Mouse (Mus musculus) megakaryocyte, embryonic 14.5 days (primary cell): ENCODE measurements at regions not wholly inside any gene's neighbourhood (a gene's known extent, or its start where the extent isn't known, plus 50 kb on each side); places are given as distances from the start of the nearest gene placed in this dataset.

Source experiments
- FLI1 ChIP-seq: IDR thresholded peaks from 2 replicates; pipeline ENCODE4 v1.6.1; 2012; ENCODE audit warnings: low read length, inconsistent platforms, mixed read lengths
- GATA1 ChIP-seq: IDR thresholded peaks from 3 replicates; pipeline ENCODE4 v1.6.1; 2012; ENCODE audit warnings: mixed read lengths, low read length, inconsistent platforms, borderline replicate concordance

DNA sequence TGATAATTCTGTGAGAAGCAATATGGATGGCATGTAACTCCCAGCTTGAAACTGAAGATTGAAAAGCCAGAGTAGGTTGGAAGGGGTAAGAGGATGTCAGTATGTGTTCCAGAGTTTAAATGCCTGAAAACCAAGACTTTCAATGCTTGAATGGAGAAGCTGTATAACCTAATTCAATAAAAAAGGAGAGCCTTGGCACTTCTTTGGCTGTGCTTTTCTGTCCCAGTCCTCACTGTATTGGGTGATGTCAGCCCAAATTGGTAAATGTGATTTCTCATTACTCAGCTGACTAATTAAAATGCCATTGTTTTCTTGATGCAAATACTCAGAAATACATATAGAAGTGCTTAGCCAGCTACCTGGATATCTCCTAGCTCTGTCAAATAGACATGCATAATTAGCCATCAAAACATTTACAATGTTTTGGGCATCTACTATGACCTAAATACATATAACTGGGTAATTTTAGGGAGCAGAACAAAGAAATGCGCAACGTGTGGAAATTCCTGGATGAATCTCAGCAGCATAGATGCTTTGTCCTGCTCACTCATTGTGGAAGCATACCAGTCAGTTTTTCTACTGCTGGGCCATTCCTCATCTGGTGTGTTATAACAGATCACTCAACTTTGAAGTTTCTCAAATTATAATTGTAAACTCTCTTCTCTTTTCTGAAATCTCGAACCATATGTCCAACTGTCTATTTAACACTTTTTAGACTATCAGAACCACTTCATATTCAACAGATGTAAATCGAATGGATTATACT, 347.5 kb upstream of the Ube2e3 start:
- TF ChIP-seq GATA1 (no peak), FLI1 (no peak)
